Mouse (Mus musculus): ENCODE data around the gene Six2. TPM values are rescaled to one million over a fixed set of nuclear protein-coding genes. Genes with fewer than 3 reads are reported as not detected.

The Six2 gene
- total RNA-seq (2012; rRNA removed) (0.04 TPM in 1 of 2 replicates, not detected in the other), total RNA-seq (2014; rRNA removed) (not detected in 2 replicates), polyA plus RNA-seq (2012; ENCODE audit: insufficient read length, low read depth) (0.11 and 0.40 TPM in 2 replicates)

GRCm38 (mm10) chr17:85688236-85688910 is at the start of gene Six2:
Gene Six2, minus strand, starts transcription at chr17:85688274.
- Histone ChIP-seq H3K9me3 (replicated peaks; ENCODE audit: low read length) (peaks cover 38% of the 10 kb centered on the region), H3K27ac (ENCODE audit: insufficient read depth, low read depth) (no peak within 1 kb of the TSS), H3K4me1 (ENCODE audit: control insufficient read depth in 1 of 2, insufficient read depth in 2 of 2) (peaks cover 3 to 4% of the 10 kb centered on the region in 2 experiments), H3K4me3 (replicated peaks in 1 of 3; ENCODE audit: low read depth in 2 of 3, low read length in 2 of 3, poor library complexity in 1 of 3) (no peak within 1 kb of the TSS), H3K36me3 (replicated peaks in 1 of 2; ENCODE audit: control insufficient read depth in 1 of 2, insufficient read depth in 1 of 2, low read length in 1 of 2) (peaks cover 0 to 15% of the 10 kb centered on the region in 2 experiments), H3K27me3 (replicated peaks) (no peaks in the 10 kb centered on the region), H3K9ac (ENCODE audit: insufficient read depth, low read depth) (no peak within 1 kb of the TSS), H3K4me2 (ENCODE audit: insufficient read depth, low read depth, poor library complexity, severe bottlenecking) (no peak within 1 kb of the TSS), H3K79me2 (replicated peaks; ENCODE audit: control insufficient read depth, extremely low read depth, insufficient read depth, poor library complexity, severe bottlenecking) (no peaks in the 10 kb centered on the region)
- in situ Hi-C loops (cut with MboI; ENCODE audit: low pct_ligation_motif_present, low pct_unique_long_range_greater_than_20kb, low sequenced_read_pairs), result no loop called here
- dilution Hi-C loops (cut with MboI; ENCODE audit: extremely low pct_ligation_motif_present, extremely low pct_unique_long_range_greater_than_20kb, low sequenced_read_pairs), result no loop called here
- no peak for DNase-seq (ENCODE audit: extremely low read depth)
- TF ChIP-seq JUND (conservative IDR thresholded peaks at IDR 0.05; ENCODE audit: low read depth, low read length) (no peak), MAX (IDR thresholded peaks at IDR 0.05; ENCODE audit: low read length) (no peak), TBP (conservative IDR thresholded peaks at IDR 0.05; ENCODE audit: low read depth, low read length) (no peak), ZC3H11A (IDR thresholded peaks at IDR 0.05; ENCODE audit: low read depth, low read length) (no peak), CHD1 (IDR thresholded peaks at IDR 0.05; ENCODE audit: low read depth, low read length) (no peak), RAD21 (IDR thresholded peaks at IDR 0.05; ENCODE audit: low read depth, low read length) (no peak)

DNA sequence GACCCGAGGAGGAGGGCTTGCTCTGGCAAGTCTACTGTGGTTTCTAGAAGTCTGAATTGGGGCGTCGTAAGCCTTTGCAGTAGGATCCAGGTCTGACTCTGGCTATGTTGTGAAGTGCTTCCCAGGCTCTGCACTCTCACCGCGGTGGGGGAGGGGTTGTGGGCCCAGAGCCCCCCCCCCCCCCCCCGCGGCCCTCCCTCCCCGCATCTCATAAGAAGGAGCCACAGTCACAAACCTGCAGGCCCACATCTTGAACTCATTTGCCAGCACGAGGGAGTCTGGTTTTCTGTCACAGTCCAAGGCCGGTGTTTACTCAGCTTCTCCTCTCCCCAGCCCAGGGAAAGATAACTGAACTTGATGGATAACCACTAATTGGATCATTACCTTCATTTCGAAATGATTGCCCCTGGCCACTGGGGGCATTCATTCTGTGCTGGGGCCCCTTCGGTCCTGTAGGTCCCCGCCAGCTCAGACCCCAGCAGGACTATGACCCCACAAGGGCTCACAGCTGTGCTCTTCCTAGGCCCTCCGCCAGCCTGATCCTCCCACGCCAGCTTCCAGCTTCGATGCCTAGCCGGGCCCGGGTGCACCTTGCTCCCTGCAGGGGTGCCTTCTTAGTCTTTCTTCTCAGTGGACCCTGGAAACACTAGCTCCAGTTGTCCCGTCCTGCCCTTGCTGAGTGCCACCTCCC is 49.2 kb upstream of the Six2 start:
- Histone ChIP-seq H3K27me3 (replicated peaks) (no peaks in the 10 kb centered on the region), H3K79me2 (replicated peaks; ENCODE audit: control insufficient read depth, extremely low read depth, insufficient read depth, poor library complexity, severe bottlenecking) (no peaks in the 10 kb centered on the region), H3K9me3 (replicated peaks; ENCODE audit: low read length) (no peaks in the 10 kb centered on the region), H3K4me3 (replicated peaks in 1 of 3; ENCODE audit: low read depth in 2 of 3, low read length in 2 of 3, poor library complexity in 1 of 3) (no peak overlapping the region), H3K4me2 (ENCODE audit: insufficient read depth, low read depth, poor library complexity, severe bottlenecking) (no peak overlapping the region), H3K36me3 (replicated peaks in 1 of 2; ENCODE audit: control insufficient read depth in 1 of 2, insufficient read depth in 1 of 2, low read length in 1 of 2) (no peaks in the 10 kb centered on the region), H3K9ac (ENCODE audit: insufficient read depth, low read depth) (no peak overlapping the region), H3K4me1 (ENCODE audit: control insufficient read depth in 1 of 2, insufficient read depth in 2 of 2) (peaks cover 0 to 3% of the 10 kb centered on the region in 2 experiments; a peak in 1 of 4 replicates), H3K27ac (ENCODE audit: insufficient read depth, low read depth) (no peak overlapping the region)
- no peak for DNase-seq (ENCODE audit: extremely low read depth)
- dilution Hi-C loops (cut with MboI; ENCODE audit: extremely low pct_ligation_motif_present, extremely low pct_unique_long_range_greater_than_20kb, low sequenced_read_pairs), result no loop called here
- in situ Hi-C loops (cut with MboI; ENCODE audit: low pct_ligation_motif_present, low pct_unique_long_range_greater_than_20kb, low sequenced_read_pairs), result no loop called here
- no peak for TF ChIP-seq PAX5 (IDR thresholded peaks at IDR 0.05; ENCODE audit: low read length)
- no peak for TF ChIP-seq IRF4 (IDR thresholded peaks at IDR 0.05; ENCODE audit: low read depth, low read length)
- no peak for TF ChIP-seq MAZ (IDR thresholded peaks at IDR 0.05; ENCODE audit: low read depth, low read length)
- no peak for TF ChIP-seq MXI1 (IDR thresholded peaks at IDR 0.05; ENCODE audit: low read depth, low read length)
- TF ChIP-seq TCF12 (IDR thresholded peaks at IDR 0.05; ENCODE audit: low read depth, low read length), result no peak
- TF ChIP-seq SIN3A (IDR thresholded peaks at IDR 0.05; ENCODE audit: low read length), result no peak
- no peak for TF ChIP-seq ZMIZ1 (IDR thresholded peaks at IDR 0.05; ENCODE audit: low read depth, low read length)
- no peak for TF ChIP-seq MEF2A (IDR thresholded peaks at IDR 0.05; ENCODE audit: borderline replicate concordance, low read depth, low read length)
- no peak for TF ChIP-seq NRF1 (IDR thresholded peaks at IDR 0.05; ENCODE audit: low read depth, low read length)
- TF ChIP-seq CTCF (conservative IDR thresholded peaks at IDR 0.05 in 1 of 2, IDR thresholded peaks at IDR 0.05 in 1 of 2; ENCODE audit: low read depth in 2 of 2, low read length in 2 of 2), result no peak
- TF ChIP-seq E2F4 (IDR thresholded peaks at IDR 0.05; ENCODE audit: insufficient replicate concordance, low read depth, low read length), result no peak
- no peak for TF ChIP-seq RAD21 (IDR thresholded peaks at IDR 0.05; ENCODE audit: low read depth, low read length)
- TF ChIP-seq ZC3H11A (IDR thresholded peaks at IDR 0.05; ENCODE audit: low read depth, low read length), result no peak
- no peak for TF ChIP-seq SMC3 (IDR thresholded peaks at IDR 0.05; ENCODE audit: low read depth, low read length)
- no peak for TF ChIP-seq ETS1 (conservative IDR thresholded peaks at IDR 0.05; ENCODE audit: low read depth, low read length)
- TF ChIP-seq JUN (IDR thresholded peaks at IDR 0.05; ENCODE audit: insufficient read depth, low read depth, low read length), result no peak
- TF ChIP-seq KAT2A (IDR thresholded peaks at IDR 0.05; ENCODE audit: insufficient replicate concordance, low read length), result no peak
